Mouse (Mus musculus) lung, embryonic 14.5 days (tissue): ENCODE results near the gene Acbd7. TPM values are rescaled to one million over a fixed set of nuclear protein-coding genes. Genes with fewer than 3 reads are reported as not detected.

Source experiments
- ATAC-seq: fragments of 200-750 bp; cut with Nextera tagmentation; 2 replicates; pipeline ENCODE4 v1.8.0; 2017; ENCODE audit warnings: mild to moderate bottlenecking, moderate TSS enrichment, moderate library complexity; ENCODE audit not compliant: insufficient read depth
- DNase-seq: peaks from one replicate; pipeline ENCODE4 v3.0.0-alpha.2; 2015
- H3K27ac ChIP-seq: fragments of 300-500 bp; sonication (generic); 2 replicates; pipeline ENCODE4 v1.5.1; 2014; ENCODE audit warnings: low read depth, mild to moderate bottlenecking, moderate library complexity
- H3K27me3 ChIP-seq: fragments of 300-500 bp; sonication (generic); 2 replicates; pipeline ENCODE4 v1.6.1; 2014; ENCODE audit warnings: low read length, control low read depth; ENCODE audit not compliant: insufficient read depth
- H3K36me3 ChIP-seq: fragments of 300-500 bp; sonication (generic); 2 replicates; pipeline ENCODE4 v1.6.1; 2014; ENCODE audit warnings: control low read depth; ENCODE audit not compliant: insufficient read depth
- H3K4me1 ChIP-seq: fragments of 300-500 bp; sonication (generic); 2 replicates; pipeline ENCODE4 v1.6.1; 2014; ENCODE audit warnings: antibody characterized with exemption, control low read depth; ENCODE audit not compliant: insufficient read depth
- H3K4me2 ChIP-seq: fragments of 300-500 bp; sonication (generic); 2 replicates; pipeline ENCODE4 v1.6.1; 2014; ENCODE audit warnings: mild to moderate bottlenecking
- H3K4me3 ChIP-seq: fragments of 300-500 bp; sonication (generic); 2 replicates; pipeline ENCODE4 v1.5.1; 2014; ENCODE audit warnings: low read depth, low read length
- H3K9ac ChIP-seq: fragments of 300-500 bp; sonication (generic); 2 replicates; pipeline ENCODE4 v1.6.1; 2014
- H3K9me3 ChIP-seq: fragments of 300-500 bp; sonication (generic); 2 replicates; pipeline ENCODE4 v1.6.1; 2016; ENCODE audit warnings: low read depth, low read length, control low read depth
- CTCF ChIP-seq: IDR thresholded peaks from 2 replicates; pipeline ENCODE4 v1.5.1; 2016; ENCODE audit warnings: antibody characterized with exemption, low read depth
- WGBS: fragments of 180-500 bp; shearing (Covaris S2); extraction: QIAGEN DNeasy Blood & Tissue Kit; methylation state at CpG from one replicate; pipeline ENCODE4 v1.1.7; 2014; 5-methylcytosine and 5-hydroxymethylcytosine counted together
- polyA plus RNA-seq: library from polyadenylated mRNA; unstranded; fragments of >200 nt; fragmentation: Nextera tagmentation; extraction: Ambion mirVana; gene quantifications from 2 replicates; pipeline ENCODE4 v1.2.1, GENCODE M21; 2014

The Acbd7 gene
- polyA plus RNA-seq = 0.51 and 0.92 TPM in 2 replicates

GRCm38 (mm10) chr2:3335611-3336301 is at the start of gene Acbd7:
Gene Acbd7 (plus strand): TSS chr2:3336168.
- Histone ChIP-seq H3K4me2 (peak within 1 kb of the TSS; percentile 57), H3K27me3 (peaks cover 12% of the 10 kb centered on the region), H3K4me1 (peaks cover 9% of the 10 kb centered on the region; the same call in 1 of the 2 replicates), H3K9me3 (no peaks in the 10 kb centered on the region), H3K27ac (no peak within 1 kb of the TSS), H3K9ac (no peak within 1 kb of the TSS), H3K36me3 (no peaks in the 10 kb centered on the region), H3K4me3 (peak within 1 kb of the TSS; percentile 18)
- no peak for TF ChIP-seq CTCF
- ATAC-seq (no peak), DNase-seq (peak; percentile 68)
- 5% methylated on average over 20 of the region's 20 CpGs for WGBS

- Histone ChIP-seq H3K36me3 (no peaks in the 10 kb centered on the region), H3K4me1 (peaks cover 7% of the 10 kb centered on the region), H3K4me2 (no peak overlapping the region), H3K27ac (no peak overlapping the region), H3K9me3 (no peaks in the 10 kb centered on the region), H3K4me3 (no peak overlapping the region), H3K27me3 (no peaks in the 10 kb centered on the region), H3K9ac (no peak overlapping the region)
- WGBS = 77% methylated on average over 2 of the region's 2 CpGs
- DNase-seq = no peak
- no peak for TF ChIP-seq CTCF
- ATAC-seq = no peak
Observed at GRCm38 (mm10) chr2:3286243-3286642, 49.7 kb upstream of the Acbd7 start.

- no peaks in the 10 kb centered on the region for H3K27me3 ChIP-seq
- no peaks in the 10 kb centered on the region for H3K36me3 ChIP-seq
- no peak for TF ChIP-seq CTCF
- H3K27ac ChIP-seq = no peak overlapping the region
- WGBS = 72% methylated on average over 1 of the region's 1 CpGs
- H3K4me3 ChIP-seq = no peak overlapping the region
- H3K9ac ChIP-seq = no peak overlapping the region
- ATAC-seq (no peak), DNase-seq (no peak)
- no peak overlapping the region for H3K4me2 ChIP-seq
- H3K9me3 ChIP-seq = no peaks in the 10 kb centered on the region
- H3K4me1 ChIP-seq = 0 out of 2 replicates have a peak, but pooled peaks cover 4% of the 10 kb centered on the region
Observed at GRCm38 (mm10) chr2:3289581-3289980, 46.4 kb upstream of the Acbd7 start.

- Histone ChIP-seq H3K4me3 (no peak overlapping the region), H3K36me3 (no peaks in the 10 kb centered on the region), H3K9ac (no peak overlapping the region), H3K27ac (no peak overlapping the region), H3K9me3 (no peaks in the 10 kb centered on the region), H3K4me1 (0 out of 2 replicates have a peak, but pooled peaks cover 2% of the 10 kb centered on the region), H3K27me3 (no peaks in the 10 kb centered on the region), H3K4me2 (no peak overlapping the region)
- no peak for DNase-seq
- 74% methylated on average over 1 of the region's 1 CpGs for WGBS
- no peak for TF ChIP-seq CTCF
- ATAC-seq = no peak
Observed at GRCm38 (mm10) chr2:3292170-3292569, 43.8 kb upstream of the Acbd7 start.

GRCm38 (mm10) chr2:3295826-3296225 is 40.1 kb upstream of the Acbd7 start:
- H3K4me3 ChIP-seq = no peak overlapping the region
- no peak for ATAC-seq
- no peak overlapping the region for H3K4me2 ChIP-seq
- WGBS = 73% methylated on average over 7 of the region's 7 CpGs
- H3K9me3 ChIP-seq = no peaks in the 10 kb centered on the region
- H3K36me3 ChIP-seq = no peaks in the 10 kb centered on the region
- H3K27me3 ChIP-seq = no peaks in the 10 kb centered on the region
- TF ChIP-seq CTCF = no peak
- no peak overlapping the region for H3K9ac ChIP-seq
- H3K4me1 ChIP-seq = 0 out of 2 replicates have a peak, but pooled peaks cover 2% of the 10 kb centered on the region
- peak overlapping the region; percentile 54; the same call in 1 of the 2 replicates for H3K27ac ChIP-seq
- peak; percentile 40 for DNase-seq

GRCm38 (mm10) chr2:3305426-3306025 is 30.4 kb upstream of the Acbd7 start:
- H3K9ac ChIP-seq = no peak overlapping the region
- DNase-seq (peak; percentile 62), ATAC-seq (no peak)
- no peaks in the 10 kb centered on the region for H3K9me3 ChIP-seq
- no peaks in the 10 kb centered on the region for H3K4me1 ChIP-seq
- no peak overlapping the region for H3K4me2 ChIP-seq
- H3K27ac ChIP-seq = no peak overlapping the region
- H3K27me3 ChIP-seq = no peaks in the 10 kb centered on the region
- 51% methylated on average over 3 of the region's 3 CpGs for WGBS
- H3K4me3 ChIP-seq = no peak overlapping the region
- peaks cover 9% of the 10 kb centered on the region; the same call in 1 of the 2 replicates for H3K36me3 ChIP-seq
- TF ChIP-seq CTCF = no peak

- Histone ChIP-seq H3K36me3 (peaks cover 48% of the 10 kb centered on the region), H3K4me2 (no peak overlapping the region), H3K4me1 (no peaks in the 10 kb centered on the region), H3K4me3 (no peak overlapping the region), H3K27me3 (no peaks in the 10 kb centered on the region), H3K27ac (no peak overlapping the region), H3K9ac (no peak overlapping the region), H3K9me3 (no peaks in the 10 kb centered on the region)
- DNase-seq (no peak), ATAC-seq (no peak)
- no peak for TF ChIP-seq CTCF
- WGBS = 61% methylated on average over 2 of the region's 2 CpGs
Observed at GRCm38 (mm10) chr2:3323132-3323531, 12.8 kb upstream of the Acbd7 start.
